Mouse (Mus musculus): ENCODE data around the gene Ift172. TPM values are rescaled to one million over a fixed set of nuclear protein-coding genes. Genes with fewer than 3 reads are reported as not detected.

The Ift172 gene
- polyA plus RNA-seq, 1 experiment, result 22.5 TPM

GRCm38 (mm10) chr5:31297047-31297757 is 6.3 kb upstream of the Ift172 start, which contains the start of gene Gckr:
Gene Gckr (plus strand): TSS chr5:31297443.
- H3K4me2 ChIP-seq (ENCODE audit: low read depth), result no peak within 1 kb of the TSS
- no peak within 1 kb of the TSS for H3ac ChIP-seq (ENCODE audit: control insufficient read depth, insufficient read length)
- peaks cover 34% of the 10 kb centered on the region for H3K27me3 ChIP-seq (ENCODE audit: control insufficient read depth, insufficient read depth, insufficient read length)
- H3K36me3 ChIP-seq (ENCODE audit: control insufficient read depth, insufficient read depth), result no peaks in the 10 kb centered on the region
- no peaks in the 10 kb centered on the region for H3K79me2 ChIP-seq (ENCODE audit: control insufficient read depth, insufficient read depth)
- TF ChIP-seq MYOD1 (IDR thresholded peaks at IDR 0.05; ENCODE audit: control insufficient read depth in 1 of 3, insufficient read length in 2 of 3, low read depth in 2 of 3) (no peak), MAX (IDR thresholded peaks at IDR 0.05; ENCODE audit: low read depth) (no peak), TCF12 (IDR thresholded peaks at IDR 0.05; ENCODE audit: insufficient read depth, poor library complexity, severe bottlenecking) (no peak), USF1 (IDR thresholded peaks at IDR 0.05; ENCODE audit: low read depth) (no peak), E2F4 (IDR thresholded peaks at IDR 0.05; ENCODE audit: insufficient read depth) (no peak), REST (IDR thresholded peaks at IDR 0.05; ENCODE audit: insufficient read depth, insufficient read length) (no peak), SRF (IDR thresholded peaks at IDR 0.05; ENCODE audit: control insufficient read depth, insufficient read length, low read depth) (no peak), POLR2A (IDR thresholded peaks at IDR 0.05; ENCODE audit: insufficient read length, low read depth) (no peak), MYOG (IDR thresholded peaks at IDR 0.05; ENCODE audit: control insufficient read depth in 1 of 3, insufficient read depth in 1 of 3, insufficient read length in 2 of 3, low read depth in 2 of 3) (no peak), POLR2AphosphoS2 (IDR thresholded peaks at IDR 0.05; ENCODE audit: insufficient read length, low read depth) (no peak), TCF3 (IDR thresholded peaks at IDR 0.05; ENCODE audit: insufficient read length, low read depth) (no peak), CEBPB (IDR thresholded peaks at IDR 0.05; ENCODE audit: insufficient read depth, poor library complexity, severe bottlenecking) (no peak)
- H3K4me3 ChIP-seq, result peak within 1 kb of the TSS; percentile 11

- no peaks in the 10 kb centered on the region for H3K79me2 ChIP-seq (ENCODE audit: control insufficient read depth, insufficient read depth)
- TF ChIP-seq MAX (IDR thresholded peaks at IDR 0.05; ENCODE audit: low read depth) (no peak), REST (IDR thresholded peaks at IDR 0.05; ENCODE audit: insufficient read depth, insufficient read length) (no peak), POLR2A (IDR thresholded peaks at IDR 0.05; ENCODE audit: insufficient read length, low read depth) (peak; percentile 39), MYOG (IDR thresholded peaks at IDR 0.05; ENCODE audit: control insufficient read depth in 1 of 3, insufficient read depth in 1 of 3, insufficient read length in 2 of 3, low read depth in 2 of 3) (no peak), SRF (IDR thresholded peaks at IDR 0.05; ENCODE audit: control insufficient read depth, insufficient read length, low read depth) (no peak), USF1 (IDR thresholded peaks at IDR 0.05; ENCODE audit: low read depth) (no peak)
- no peaks in the 10 kb centered on the region for H3K36me3 ChIP-seq (ENCODE audit: control insufficient read depth, insufficient read depth)
- H3K4me2 ChIP-seq (ENCODE audit: low read depth), result peak within 1 kb of the TSS; percentile 82
- peak within 1 kb of the TSS; percentile 11 for H3K4me3 ChIP-seq
- peaks cover 29% of the 10 kb centered on the region for H3K27me3 ChIP-seq (ENCODE audit: control insufficient read depth, insufficient read depth, insufficient read length)
- H3ac ChIP-seq (ENCODE audit: control insufficient read depth, insufficient read length), result peak within 1 kb of the TSS; percentile 5
These were observed 4.8 kb upstream of the Ift172 start, which contains the start of gene Fndc4 for GRCm38 (mm10) chr5:31295606-31296141. Gene Fndc4 (minus strand): TSS chr5:31296080.

GRCm38 (mm10) chr5:31294964-31295605 is 4.2 kb upstream of the Ift172 start:
- Histone ChIP-seq H3ac (ENCODE audit: control insufficient read depth, insufficient read length) (peak overlapping the region; percentile 5), H3K4me3 (peak overlapping the region; percentile 11), H3K36me3 (ENCODE audit: control insufficient read depth, insufficient read depth) (no peaks in the 10 kb centered on the region), H3K27me3 (ENCODE audit: control insufficient read depth, insufficient read depth, insufficient read length) (peaks cover 24% of the 10 kb centered on the region), H3K4me2 (ENCODE audit: low read depth) (peak overlapping the region; percentile 69), H3K79me2 (ENCODE audit: control insufficient read depth, insufficient read depth) (no peaks in the 10 kb centered on the region)
- no peak for TF ChIP-seq USF1 (IDR thresholded peaks at IDR 0.05; ENCODE audit: low read depth)
- no peak for TF ChIP-seq CEBPB (IDR thresholded peaks at IDR 0.05; ENCODE audit: insufficient read depth, poor library complexity, severe bottlenecking)
- TF ChIP-seq E2F4 (IDR thresholded peaks at IDR 0.05; ENCODE audit: insufficient read depth), result no peak
- TF ChIP-seq TCF12 (IDR thresholded peaks at IDR 0.05; ENCODE audit: insufficient read depth, poor library complexity, severe bottlenecking), result no peak
- no peak for TF ChIP-seq SRF (IDR thresholded peaks at IDR 0.05; ENCODE audit: control insufficient read depth, insufficient read length, low read depth)
- no peak for TF ChIP-seq MYOG (IDR thresholded peaks at IDR 0.05; ENCODE audit: control insufficient read depth in 1 of 3, insufficient read depth in 1 of 3, insufficient read length in 2 of 3, low read depth in 2 of 3)
- no peak for TF ChIP-seq POLR2AphosphoS2 (IDR thresholded peaks at IDR 0.05; ENCODE audit: insufficient read length, low read depth)
- no peak for TF ChIP-seq TCF3 (IDR thresholded peaks at IDR 0.05; ENCODE audit: insufficient read length, low read depth)
- no peak for TF ChIP-seq REST (IDR thresholded peaks at IDR 0.05; ENCODE audit: insufficient read depth, insufficient read length)
- no peak for TF ChIP-seq MYOD1 (IDR thresholded peaks at IDR 0.05; ENCODE audit: control insufficient read depth in 1 of 3, insufficient read length in 2 of 3, low read depth in 2 of 3)
- no peak for TF ChIP-seq POLR2A (IDR thresholded peaks at IDR 0.05; ENCODE audit: insufficient read length, low read depth)
- no peak for TF ChIP-seq MAX (IDR thresholded peaks at IDR 0.05; ENCODE audit: low read depth)

GRCm38 (mm10) chr5:31291361-31291688 is 409 bp upstream of the Ift172 start:
- Histone ChIP-seq H3K4me3 (peak overlapping the region; percentile 67), H3ac (ENCODE audit: control insufficient read depth, insufficient read length) (no peak overlapping the region), H3K79me2 (ENCODE audit: control insufficient read depth, insufficient read depth) (no peaks in the 10 kb centered on the region), H3K27me3 (ENCODE audit: control insufficient read depth, insufficient read depth, insufficient read length) (no peaks in the 10 kb centered on the region), H3K36me3 (ENCODE audit: control insufficient read depth, insufficient read depth) (no peaks in the 10 kb centered on the region), H3K4me2 (ENCODE audit: low read depth) (peak overlapping the region; percentile 92)
- no peak for TF ChIP-seq CEBPB (IDR thresholded peaks at IDR 0.05; ENCODE audit: insufficient read depth, poor library complexity, severe bottlenecking)
- no peak for TF ChIP-seq MYOG (IDR thresholded peaks at IDR 0.05; ENCODE audit: control insufficient read depth in 1 of 3, insufficient read depth in 1 of 3, insufficient read length in 2 of 3, low read depth in 2 of 3)
- TF ChIP-seq POLR2A (IDR thresholded peaks at IDR 0.05; ENCODE audit: insufficient read length, low read depth), result no peak
- TF ChIP-seq MYOD1 (IDR thresholded peaks at IDR 0.05; ENCODE audit: control insufficient read depth in 1 of 3, insufficient read length in 2 of 3, low read depth in 2 of 3), result no peak
- no peak for TF ChIP-seq TCF12 (IDR thresholded peaks at IDR 0.05; ENCODE audit: insufficient read depth, poor library complexity, severe bottlenecking)
- no peak for TF ChIP-seq REST (IDR thresholded peaks at IDR 0.05; ENCODE audit: insufficient read depth, insufficient read length)
- TF ChIP-seq TCF3 (IDR thresholded peaks at IDR 0.05; ENCODE audit: insufficient read length, low read depth), result no peak
- no peak for TF ChIP-seq MAX (IDR thresholded peaks at IDR 0.05; ENCODE audit: low read depth)
- TF ChIP-seq E2F4 (IDR thresholded peaks at IDR 0.05; ENCODE audit: insufficient read depth), result no peak
- TF ChIP-seq POLR2AphosphoS2 (IDR thresholded peaks at IDR 0.05; ENCODE audit: insufficient read length, low read depth), result no peak
- no peak for TF ChIP-seq USF1 (IDR thresholded peaks at IDR 0.05; ENCODE audit: low read depth)
- TF ChIP-seq SRF (IDR thresholded peaks at IDR 0.05; ENCODE audit: control insufficient read depth, insufficient read length, low read depth), result no peak

Measured in myocyte (in vitro differentiated cells).